Mouse (Mus musculus): Measurements from ENCODE around the gene Dguok. TPM values are rescaled to one million over a fixed set of nuclear protein-coding genes. Genes with fewer than 3 reads are reported as not detected.

Gene Dguok
- polyA plus RNA-seq (2012; rRNA removed) = 19.6 and 21.8 TPM in 2 replicates

DNA sequence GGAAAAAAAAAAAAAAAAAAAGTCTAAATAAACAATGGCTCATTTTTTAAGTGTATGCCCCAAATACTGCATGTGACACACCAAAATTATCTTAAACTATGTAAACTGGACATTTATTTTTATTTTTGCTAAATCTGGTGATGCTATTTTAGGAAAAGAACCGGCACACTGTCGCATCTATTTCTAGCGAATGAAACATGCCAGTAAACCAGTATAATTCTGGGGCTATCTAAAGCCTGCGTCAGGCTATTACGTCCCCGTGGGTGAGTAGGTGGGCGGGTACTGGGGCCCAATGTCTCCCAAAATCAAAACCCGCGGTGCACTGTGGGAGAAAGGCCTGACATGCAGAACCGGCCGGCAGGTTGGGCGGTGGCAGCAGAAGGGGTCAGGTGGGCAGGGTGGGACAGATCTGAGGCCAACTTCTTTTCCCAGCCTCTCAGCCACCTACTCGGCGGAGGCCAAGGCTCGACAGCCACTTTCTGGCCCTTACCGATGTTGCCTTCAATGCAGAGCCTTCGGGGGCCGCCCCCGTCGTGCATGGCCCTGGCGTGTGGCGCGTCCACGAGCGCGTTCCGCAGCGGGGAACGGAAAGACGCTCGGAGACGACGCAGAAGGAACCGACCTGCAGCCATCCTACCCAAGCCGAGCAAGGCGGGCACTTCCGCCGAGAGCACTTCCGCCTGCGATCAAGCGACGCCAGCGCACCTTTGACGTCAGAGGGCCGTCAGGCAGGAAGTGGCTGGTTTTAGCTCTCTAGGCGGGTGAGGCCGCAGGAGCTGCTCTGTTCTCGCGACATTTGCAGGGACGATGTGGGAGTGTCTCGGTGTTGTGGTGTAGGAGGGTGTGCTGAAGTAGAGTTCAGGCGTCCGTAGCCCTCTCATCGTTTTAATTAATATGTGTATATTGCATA, at the start of gene Dguok:
Gene Dguok (minus strand): TSS at position 712 of the 910 bp plus-strand sequence.

DNA sequence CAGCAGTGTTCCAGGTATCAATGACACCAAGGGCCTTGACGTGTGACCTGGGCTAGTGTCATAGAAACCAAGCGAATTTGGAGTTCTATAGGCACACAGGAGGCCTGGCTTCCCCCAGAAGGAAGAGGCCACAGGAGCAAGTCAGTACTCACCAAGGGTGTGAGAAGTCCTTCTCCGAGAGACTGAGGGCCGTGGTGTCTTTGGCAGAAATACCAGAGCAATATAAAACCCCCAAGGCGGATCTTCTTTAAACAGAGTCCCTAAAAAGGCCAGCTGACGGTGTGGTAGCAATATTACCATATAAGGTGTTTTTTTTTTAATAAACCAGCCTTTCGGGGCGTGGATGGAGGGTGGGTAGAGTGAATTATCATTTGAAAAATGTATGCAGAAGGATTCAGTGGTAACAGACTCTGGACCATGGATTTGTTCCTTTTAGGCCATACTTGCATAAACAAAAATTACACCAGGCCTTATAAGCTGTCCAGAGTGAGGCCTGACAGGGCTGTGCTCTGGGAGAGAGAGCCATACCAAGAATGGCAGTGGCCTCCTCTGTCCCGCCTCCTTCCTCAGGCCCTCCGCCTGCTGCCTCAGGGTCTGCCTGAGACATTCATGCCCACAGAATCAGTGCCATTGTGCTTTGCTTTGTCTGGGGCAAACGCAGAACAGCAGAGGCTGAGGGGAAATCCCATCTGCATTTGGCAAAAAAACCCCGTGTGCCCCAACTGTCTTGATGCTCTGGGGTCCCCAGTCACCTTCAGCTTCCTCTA, 29.4 kb upstream of the Dguok start, which contains the start of gene Actg2:
Gene Actg2 (minus strand): TSS at position 238 of the 767 bp plus-strand sequence.

DNA sequence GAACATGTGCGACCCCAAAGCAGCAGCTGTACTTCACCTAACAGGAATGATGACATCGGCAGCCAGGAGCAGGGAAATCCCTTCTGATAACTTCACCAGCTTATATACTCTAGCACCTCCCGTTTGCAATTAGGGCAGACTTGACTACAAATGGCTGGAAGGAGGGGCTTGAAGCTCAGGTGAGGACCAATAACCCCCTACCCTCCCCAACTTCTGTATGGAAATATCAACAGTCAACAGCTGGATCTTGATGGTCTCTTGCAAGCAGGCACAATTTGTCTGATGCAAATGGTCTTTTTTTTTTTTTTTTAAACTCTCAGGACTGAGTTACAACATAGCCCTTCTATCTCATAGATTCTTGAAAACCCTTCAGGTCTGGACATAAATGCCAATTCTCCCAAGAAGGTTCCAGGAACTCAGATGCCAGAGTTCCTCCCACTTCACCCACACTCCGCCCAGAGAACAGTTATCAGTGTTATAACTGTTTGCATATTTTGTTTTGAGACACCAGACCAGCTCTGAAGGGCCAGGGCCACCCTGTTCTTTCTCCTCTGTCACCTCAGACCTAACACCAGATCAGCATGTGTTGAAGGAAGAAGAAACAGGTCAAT, 47.6 kb downstream of the Dguok start, which contains the start of gene Tet3:
Gene Tet3 (minus strand): TSS at position 51 of the 611 bp plus-strand sequence.

Other genes with a start within 250 kb of the Dguok start
- gene Mthfd2, start 181.1 kb downstream of the Dguok start, polyA plus RNA-seq (2012; rRNA removed) = 18.5 and 21.5 TPM in 2 replicates
- 19.4 and 21.9 TPM in 2 replicates for gene Mob1a, start 181.0 kb downstream of the Dguok start, polyA plus RNA-seq (2012; rRNA removed)
- gene Bola3, start 157.8 kb downstream of the Dguok start, polyA plus RNA-seq (2012; rRNA removed) = 58.3 and 59.1 TPM in 2 replicates
- 2.3 and 3.4 TPM in 2 replicates for gene Tet3, start 47.9 kb downstream of the Dguok start, polyA plus RNA-seq (2012; rRNA removed)
- gene Actg2, start 29.3 kb upstream of the Dguok start, polyA plus RNA-seq (2012; rRNA removed) = 4.8 and 5.8 TPM in 2 replicates
- gene Stambp, start 65.8 kb upstream of the Dguok start, polyA plus RNA-seq (2012; rRNA removed) = 6.4 and 7.2 TPM in 2 replicates
- 39.7 and 74.4 TPM in 2 replicates for gene Clec4f, start 149.2 kb upstream of the Dguok start, polyA plus RNA-seq (2012; rRNA removed)
- 0.90 and 2.2 TPM in 2 replicates for gene Cd207, start 170.9 kb upstream of the Dguok start, polyA plus RNA-seq (2012; rRNA removed)
- gene Vax2, start 204.3 kb upstream of the Dguok start, polyA plus RNA-seq (2012; rRNA removed) = not detected in 2 replicates
- gene Atp6v1b1, start 236.0 kb upstream of the Dguok start, polyA plus RNA-seq (2012; rRNA removed) = 0.05 TPM in 1 of 2 replicates, not detected in the other